Mouse (Mus musculus): Measurements from ENCODE around the gene Tns3. TPM values are rescaled to one million over a fixed set of nuclear protein-coding genes. Genes with fewer than 3 reads are reported as not detected.

Gene Tns3
- total RNA-seq (2015; ENCODE audit: low replicate concordance) = 6.1 and 6.3 TPM in 2 replicates
- 1.7 and 5.1 TPM in 2 replicates for total RNA-seq (2017; ENCODE audit: low replicate concordance)

- ATAC-seq (replicated peaks; ENCODE audit: low FRiP score, poor library complexity, severe bottlenecking) = no peak
Measured at GRCm38 (mm10) chr11:8664393-8664743, at the start of gene Tns3. TSS of gene Tns3 (minus strand) at chr11:8664535.

- ATAC-seq (replicated peaks; ENCODE audit: low FRiP score, poor library complexity, severe bottlenecking) = no peak
Measured at GRCm38 (mm10) chr11:8706246-8707041, 42.1 kb upstream of the Tns3 start.

GRCm38 (mm10) chr11:8705156-8705555 lies 40.8 kb upstream of the Tns3 start:
- ATAC-seq (replicated peaks; ENCODE audit: low FRiP score, poor library complexity, severe bottlenecking) = no peak

- no peak for ATAC-seq (replicated peaks; ENCODE audit: low FRiP score, poor library complexity, severe bottlenecking)
Measured at GRCm38 (mm10) chr11:8703876-8704275, 39.5 kb upstream of the Tns3 start.

GRCm38 (mm10) chr11:8702532-8702886 lies 38.2 kb upstream of the Tns3 start:
- ATAC-seq (replicated peaks; ENCODE audit: low FRiP score, poor library complexity, severe bottlenecking) = no peak

- no peak for ATAC-seq (replicated peaks; ENCODE audit: low FRiP score, poor library complexity, severe bottlenecking)
Measured at GRCm38 (mm10) chr11:8701845-8702531, 37.7 kb upstream of the Tns3 start.

GRCm38 (mm10) chr11:8701400-8701799 lies 37.1 kb upstream of the Tns3 start:
- ATAC-seq (replicated peaks; ENCODE audit: low FRiP score, poor library complexity, severe bottlenecking) = no peak

GRCm38 (mm10) chr11:8700641-8701221 lies 36.4 kb upstream of the Tns3 start:
- ATAC-seq (replicated peaks; ENCODE audit: low FRiP score, poor library complexity, severe bottlenecking) = no peak

- ATAC-seq (replicated peaks; ENCODE audit: low FRiP score, poor library complexity, severe bottlenecking) = no peak
Measured at GRCm38 (mm10) chr11:8699777-8700176, 35.4 kb upstream of the Tns3 start.

GRCm38 (mm10) chr11:8697670-8698069 lies 33.3 kb upstream of the Tns3 start:
- ATAC-seq (replicated peaks; ENCODE audit: low FRiP score, poor library complexity, severe bottlenecking) = no peak

- no peak for ATAC-seq (replicated peaks; ENCODE audit: low FRiP score, poor library complexity, severe bottlenecking)
Measured at GRCm38 (mm10) chr11:8694096-8694495, 29.8 kb upstream of the Tns3 start.

GRCm38 (mm10) chr11:8692536-8693471 lies 28.5 kb upstream of the Tns3 start:
- ATAC-seq (replicated peaks; ENCODE audit: low FRiP score, poor library complexity, severe bottlenecking) = no peak

- ATAC-seq (replicated peaks; ENCODE audit: low FRiP score, poor library complexity, severe bottlenecking) = no peak
Measured at GRCm38 (mm10) chr11:8692162-8692535, 27.8 kb upstream of the Tns3 start.

GRCm38 (mm10) chr11:8691605-8692004 lies 27.3 kb upstream of the Tns3 start:
- ATAC-seq (replicated peaks; ENCODE audit: low FRiP score, poor library complexity, severe bottlenecking) = no peak

- ATAC-seq (replicated peaks; ENCODE audit: low FRiP score, poor library complexity, severe bottlenecking) = no peak
Measured at GRCm38 (mm10) chr11:8690633-8691032, 26.3 kb upstream of the Tns3 start.

- ATAC-seq (replicated peaks; ENCODE audit: low FRiP score, poor library complexity, severe bottlenecking) = no peak
Measured at GRCm38 (mm10) chr11:8689515-8689914, 25.2 kb upstream of the Tns3 start.

GRCm38 (mm10) chr11:8688907-8689306 lies 24.6 kb upstream of the Tns3 start:
- no peak for ATAC-seq (replicated peaks; ENCODE audit: low FRiP score, poor library complexity, severe bottlenecking)

- ATAC-seq (replicated peaks; ENCODE audit: low FRiP score, poor library complexity, severe bottlenecking) = no peak
Measured at GRCm38 (mm10) chr11:8686501-8686900, 22.2 kb upstream of the Tns3 start.

- ATAC-seq (replicated peaks; ENCODE audit: low FRiP score, poor library complexity, severe bottlenecking) = no peak
Measured at GRCm38 (mm10) chr11:8686061-8686460, 21.7 kb upstream of the Tns3 start.

- ATAC-seq (replicated peaks; ENCODE audit: low FRiP score, poor library complexity, severe bottlenecking) = no peak
Measured at GRCm38 (mm10) chr11:8685195-8685594, 20.9 kb upstream of the Tns3 start.

Measured in erythroid progenitor cell, adult 5-6 weeks (primary cell).